Mouse (Mus musculus): ENCODE results near the gene Cdh13.

Gene Cdh13

GRCm38 (mm10) chr8:119159794-119160193 is 876.3 kb downstream of the Cdh13 start:
- ChIA-PET POLR2A (no interaction called here), CTCF (interaction anchor here in 2 of 4 experiments (0.7 kb wide), 2 partner anchors 22 to 158 kb away, joined by 15 to 16 read pairs; no protein-coding TSS in a partner anchor)

- CTCF ChIA-PET = interaction anchor here in 3 of 4 experiments (0.5 to 1.0 kb wide), 6 partner anchors 26 to 505 kb away, joined by 3 to 4 read pairs (median 3); no protein-coding TSS in a partner anchor
- POLR2A ChIA-PET = interaction anchor here in 1 of 4 experiments (0.6 to 1.5 kb wide), 2 partner anchors 83 to 432 kb away, joined by 3 read pairs; no protein-coding TSS in a partner anchor
Measured at GRCm38 (mm10) chr8:119164076-119164475, 880.5 kb downstream of the Cdh13 start.

- ChIA-PET CTCF (interaction anchor here in 1 of 4 experiments (0.6 kb wide), 1 partner anchor 452 kb away, joined by 3 read pairs; no protein-coding TSS in a partner anchor), POLR2A (no interaction called here)
Measured at GRCm38 (mm10) chr8:119177226-119177935, 893.8 kb downstream of the Cdh13 start.

- ChIA-PET CTCF (no interaction called here), POLR2A (interaction anchor here in 2 of 4 experiments (0.6 to 0.7 kb wide), 2 partner anchors 10 to 482 kb away, joined by 3 to 4 read pairs; no protein-coding TSS in a partner anchor)
Measured at GRCm38 (mm10) chr8:119180626-119181025, 897.1 kb downstream of the Cdh13 start.

GRCm38 (mm10) chr8:119195695-119196094 is 912.2 kb downstream of the Cdh13 start:
- CTCF ChIA-PET = interaction anchor here (0.5 to 1.3 kb wide), 10 partner anchors 10 to 1193 kb away, joined by 3 to 9 read pairs (median 4); no protein-coding TSS in a partner anchor
- POLR2A ChIA-PET = no interaction called here

- CTCF ChIA-PET = interaction anchor here in 3 of 4 experiments (0.6 to 1.3 kb wide), 3 partner anchors 184 to 1192 kb away, joined by 3 to 5 read pairs (median 4); no protein-coding TSS in a partner anchor
Measured at GRCm38 (mm10) chr8:119196486-119197150, 913.1 kb downstream of the Cdh13 start.

GRCm38 (mm10) chr8:119208567-119208966 is 925.0 kb downstream of the Cdh13 start:
- ChIA-PET POLR2A (no interaction called here), CTCF (interaction anchor here in 1 of 4 experiments (0.6 kb wide), 1 partner anchor 263 kb away, joined by 3 read pairs; no protein-coding TSS in a partner anchor)

More at GRCm38 (mm10) chr8:119196486-119197150, 913.1 kb downstream of the Cdh13 start:
- POLR2A ChIA-PET = interaction anchor here in 1 of 4 experiments (0.6 kb wide), 1 partner anchor 37 kb away, joined by 4 read pairs; no protein-coding TSS in a partner anchor

- CTCF ChIA-PET = no interaction called here
Measured at GRCm38 (mm10) chr8:119224547-119224946, 941.0 kb downstream of the Cdh13 start.

GRCm38 (mm10) chr8:119245181-119245580 is 961.6 kb downstream of the Cdh13 start:
- POLR2A ChIA-PET = no interaction called here
- CTCF ChIA-PET = interaction anchor here in 1 of 4 experiments (0.6 to 0.8 kb wide), 2 partner anchors 51 to 119 kb away, joined by 3 read pairs; no protein-coding TSS in a partner anchor

More at GRCm38 (mm10) chr8:119224547-119224946, 941.0 kb downstream of the Cdh13 start:
- POLR2A ChIA-PET = interaction anchor here in 1 of 4 experiments (0.5 kb wide), 1 partner anchor 194 kb away, joined by 3 read pairs; no protein-coding TSS in a partner anchor

GRCm38 (mm10) chr8:119245641-119246040 is 962.1 kb downstream of the Cdh13 start:
- ChIA-PET CTCF (interaction anchor here (0.6 to 1.2 kb wide), 8 partner anchors 24 to 1005 kb away, joined by 3 to 10 read pairs (median 4); no protein-coding TSS in a partner anchor), POLR2A (no interaction called here)

- ChIA-PET CTCF (no interaction called here), POLR2A (no interaction called here)
Measured at GRCm38 (mm10) chr8:119254358-119254757, 970.8 kb downstream of the Cdh13 start.

- CTCF ChIA-PET = interaction anchor here in 1 of 4 experiments (0.6 kb wide), 1 partner anchor 139 kb away, joined by 5 read pairs; no protein-coding TSS in a partner anchor
- POLR2A ChIA-PET = no interaction called here
Measured at GRCm38 (mm10) chr8:119258642-119259041, 975.1 kb downstream of the Cdh13 start.

GRCm38 (mm10) chr8:119263750-119264149 is 980.2 kb downstream of the Cdh13 start:
- POLR2A ChIA-PET = no interaction called here

GRCm38 (mm10) chr8:119266304-119266703 is 982.8 kb downstream of the Cdh13 start:
- CTCF ChIA-PET = no interaction called here
- POLR2A ChIA-PET = no interaction called here

More at GRCm38 (mm10) chr8:119263750-119264149, 980.2 kb downstream of the Cdh13 start:
- CTCF ChIA-PET = interaction anchor here in 1 of 4 experiments (0.7 kb wide), 1 partner anchor 34 kb away, joined by 6 read pairs; no protein-coding TSS in a partner anchor

- ChIA-PET CTCF (no interaction called here), POLR2A (no interaction called here)
Measured at GRCm38 (mm10) chr8:119269576-119269975, 986.0 kb downstream of the Cdh13 start.

GRCm38 (mm10) chr8:119270371-119270770 is 986.8 kb downstream of the Cdh13 start:
- POLR2A ChIA-PET = no interaction called here
- CTCF ChIA-PET = no interaction called here

GRCm38 (mm10) chr8:119272891-119273290 is 989.4 kb downstream of the Cdh13 start:
- CTCF ChIA-PET = interaction anchor here in 1 of 4 experiments (0.6 kb wide), 1 partner anchor 294 kb away, joined by 3 read pairs; no protein-coding TSS in a partner anchor
- POLR2A ChIA-PET = interaction anchor here in 1 of 4 experiments (0.6 kb wide), 1 partner anchor 104 kb away, joined by 4 read pairs; no protein-coding TSS in a partner anchor

- POLR2A ChIA-PET = no interaction called here
- CTCF ChIA-PET = no interaction called here
Measured at GRCm38 (mm10) chr8:119275442-119275841, 991.9 kb downstream of the Cdh13 start.

GRCm38 (mm10) chr8:119277047-119277451 is 993.5 kb downstream of the Cdh13 start:
- ChIA-PET POLR2A (no interaction called here), CTCF (interaction anchor here in 2 of 4 experiments (0.6 to 0.7 kb wide), 2 partner anchors 36 to 1024 kb away, joined by 3 to 8 read pairs; no protein-coding TSS in a partner anchor)

Measured in embryonic stem cell, embryonic (primary cell).